Mouse (Mus musculus) forebrain, embryonic 14.5 days (tissue): ENCODE results near the gene Dach2. TPM values are rescaled to one million over a fixed set of nuclear protein-coding genes. Genes with fewer than 3 reads are reported as not detected.
A peak's percentile ranks its signal among the peaks of the same experiment; 100 is the strongest.
"Not testable (repeated sequence)": the region's sequence is repeated elsewhere in the genome, so short reads cannot be mapped to it uniquely, and the experiment has no call there.

Experiments used
- ATAC-seq: fragments of 200-750 bp; cut with Nextera tagmentation; 2 replicates; pipeline ENCODE4 v1.8.0; 2017; ENCODE audit warnings: mild to moderate bottlenecking, moderate library complexity
- DNase-seq: peaks from one replicate; pipeline ENCODE4 v3.0.0-alpha.2; 2015; ENCODE audit warnings: low spot score
- H3K27ac ChIP-seq: fragments of 300-500 bp; sonication (generic); 2 replicates; pipeline ENCODE4 v1.5.1; 2014; ENCODE audit warnings: low read depth, mild to moderate bottlenecking, control low read depth, low read length, moderate library complexity
- H3K27me3 ChIP-seq: fragments of 300-500 bp; sonication (generic); replicated peaks from 2 replicates; pipeline ENCODE4 v1.6.1; 2014; ENCODE audit warnings: low read length, control low read depth, mixed read lengths; ENCODE audit not compliant: control insufficient read depth, insufficient read depth
- H3K36me3 ChIP-seq: fragments of 300-500 bp; sonication (generic); 2 replicates; pipeline ENCODE4 v1.6.1; 2014; ENCODE audit warnings: low read length, control low read depth; ENCODE audit not compliant: control insufficient read depth, insufficient read depth
- H3K4me1 ChIP-seq: fragments of 300-500 bp; sonication (generic); 2 replicates; pipeline ENCODE4 v1.6.1; 2014; ENCODE audit warnings: antibody characterized with exemption, low read length, control low read depth; ENCODE audit not compliant: control insufficient read depth, insufficient read depth
- H3K4me2 ChIP-seq: fragments of 300-500 bp; sonication (generic); 2 replicates; pipeline ENCODE4 v1.6.1; 2014; ENCODE audit warnings: mild to moderate bottlenecking, control low read depth, low read length
- H3K4me3 ChIP-seq: fragments of 300-500 bp; sonication (generic); 2 replicates; pipeline ENCODE4 v1.5.1; 2014; ENCODE audit warnings: low read depth, low read length, control low read depth
- H3K9ac ChIP-seq: fragments of 300-500 bp; sonication (generic); 2 replicates; pipeline ENCODE4 v1.6.1; 2014; ENCODE audit warnings: mild to moderate bottlenecking, low read length, control low read depth, moderate library complexity
- H3K9me3 ChIP-seq: fragments of 300-500 bp; sonication (generic); replicated peaks from 2 replicates; pipeline ENCODE4 v1.6.1; 2016; ENCODE audit warnings: low read length, control low read depth, mixed read lengths; ENCODE audit not compliant: control insufficient read depth
- WGBS: fragments of 180-500 bp; shearing (Covaris S2); extraction: QIAGEN DNeasy Blood & Tissue Kit; methylation state at CpG from one replicate; pipeline ENCODE4 v1.1.7; 2014; 5-methylcytosine and 5-hydroxymethylcytosine counted together
- polyA plus RNA-seq: library from polyadenylated mRNA; unstranded; fragments of >200 nt; fragmentation: Nextera tagmentation; extraction: Ambion mirVana; gene quantifications from 2 replicates; pipeline ENCODE4 v1.2.1, GENCODE M21; 2014

Dach2 gene
- 4.2 and 5.5 TPM in 2 replicates for polyA plus RNA-seq

GRCm38 (mm10) chrX:113297404-113297803, at the start of gene Dach2:
Gene Dach2, plus strand, starts transcription at chrX:113297510.
- no peaks in the 10 kb centered on the region for H3K36me3 ChIP-seq
- WGBS: 44% methylated on average over 21 of the region's 21 CpGs
- no peak within 1 kb of the TSS for H3K27ac ChIP-seq
- H3K4me3 ChIP-seq: peak within 1 kb of the TSS; percentile 36
- H3K4me1 ChIP-seq: no peaks in the 10 kb centered on the region
- peak within 1 kb of the TSS; percentile 54 for H3K4me2 ChIP-seq
- H3K9ac ChIP-seq: peak within 1 kb of the TSS; percentile 40
- H3K9me3 ChIP-seq: no peaks in the 10 kb centered on the region
- DNase-seq (peak; percentile 50), ATAC-seq (peak; percentile 40; the same call in 1 of the 2 replicates)
- no peaks in the 10 kb centered on the region for H3K27me3 ChIP-seq

- not testable (repeated sequence) for H3K4me1 ChIP-seq, H3K4me2 ChIP-seq, ATAC-seq, H3K27me3 ChIP-seq, H3K9me3 ChIP-seq, H3K9ac ChIP-seq, H3K36me3 ChIP-seq, H3K27ac ChIP-seq, H3K4me3 ChIP-seq
- DNase-seq: peak; percentile 9
- 78% methylated on average over 2 of the region's 3 CpGs for WGBS
Observed at GRCm38 (mm10) chrX:113252427-113252826, 44.9 kb upstream of the Dach2 start.

- no peaks in the 10 kb centered on the region for H3K4me1 ChIP-seq
- H3K4me3 ChIP-seq: peak overlapping the region; percentile 36
- WGBS: 18% methylated on average over 18 of the region's 18 CpGs
- no peaks in the 10 kb centered on the region for H3K9me3 ChIP-seq
- peak; percentile 99 for ATAC-seq
- no peak overlapping the region for H3K27ac ChIP-seq
- H3K4me2 ChIP-seq: peak overlapping the region; percentile 54
- peak; percentile 73 for DNase-seq
- no peaks in the 10 kb centered on the region for H3K36me3 ChIP-seq
- peak overlapping the region; percentile 40 for H3K9ac ChIP-seq
- no peaks in the 10 kb centered on the region for H3K27me3 ChIP-seq
Observed at GRCm38 (mm10) chrX:113298031-113298430, 721 bp downstream of the Dach2 start.

GRCm38 (mm10) chrX:113298468-113298867, 1.2 kb downstream of the Dach2 start:
- DNase-seq (no peak), ATAC-seq (peak; percentile 24)
- H3K36me3 ChIP-seq: no peaks in the 10 kb centered on the region

DNA sequence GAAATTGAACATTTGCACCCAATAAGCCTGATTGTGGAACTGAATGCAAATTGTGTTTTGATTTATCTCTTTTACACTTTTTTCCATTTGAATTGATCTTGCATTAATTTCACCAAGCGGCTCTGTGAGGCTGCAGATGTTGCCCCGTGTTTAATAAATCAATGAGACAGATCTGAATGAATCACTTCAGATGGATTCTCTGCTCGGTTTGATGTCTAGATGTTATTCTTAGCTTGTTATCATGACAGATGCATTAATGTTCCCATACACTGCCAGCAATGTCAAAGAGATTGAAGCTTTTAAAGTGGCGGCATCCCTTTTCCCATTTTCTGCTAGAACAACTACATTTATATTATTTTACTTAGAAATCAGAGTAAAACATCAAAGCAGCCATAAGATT, 7.0 kb downstream of the Dach2 start:
- Histone ChIP-seq H3K4me3 (no peak overlapping the region), H3K36me3 (no peaks in the 10 kb centered on the region), H3K27ac (no peak overlapping the region), H3K4me2 (no peak overlapping the region), H3K9ac (no peak overlapping the region), H3K9me3 (no peaks in the 10 kb centered on the region), H3K27me3 (no peaks in the 10 kb centered on the region), H3K4me1 (no peaks in the 10 kb centered on the region)
- ATAC-seq (peak; percentile 50; the same call in 1 of the 2 replicates), DNase-seq (peak; percentile 45)
- WGBS: 52% methylated on average over 4 of the region's 4 CpGs

More at GRCm38 (mm10) chrX:113298468-113298867, 1.2 kb downstream of the Dach2 start:
- Histone ChIP-seq H3K9me3 (no peaks in the 10 kb centered on the region), H3K9ac (peak overlapping the region; percentile 40), H3K4me1 (no peaks in the 10 kb centered on the region), H3K4me3 (peak overlapping the region; percentile 36), H3K27me3 (no peaks in the 10 kb centered on the region), H3K27ac (no peak overlapping the region), H3K4me2 (peak overlapping the region; percentile 54)
- WGBS: 22% methylated on average over 19 of the region's 19 CpGs

GRCm38 (mm10) chrX:113338143-113338542, 40.8 kb downstream of the Dach2 start:
- DNase-seq (no peak), ATAC-seq (no peak)
- Histone ChIP-seq H3K27me3 (no peaks in the 10 kb centered on the region), H3K9me3 (no peaks in the 10 kb centered on the region), H3K4me3 (no peak overlapping the region), H3K4me2 (no peak overlapping the region), H3K9ac (no peak overlapping the region), H3K4me1 (no peaks in the 10 kb centered on the region), H3K36me3 (no peaks in the 10 kb centered on the region), H3K27ac (no peak overlapping the region)
- WGBS: 74% methylated on average over 3 of the region's 3 CpGs

- Histone ChIP-seq H3K36me3 (no peaks in the 10 kb centered on the region), H3K27ac (no peak overlapping the region), H3K4me2 (no peak overlapping the region), H3K27me3 (no peaks in the 10 kb centered on the region), H3K4me1 (no peaks in the 10 kb centered on the region), H3K9me3 (no peaks in the 10 kb centered on the region), H3K9ac (no peak overlapping the region), H3K4me3 (no peak overlapping the region)
- ATAC-seq (no peak), DNase-seq (no peak)
- 59% methylated on average over 3 of the region's 3 CpGs for WGBS
Observed at GRCm38 (mm10) chrX:113394417-113394816, 97.1 kb downstream of the Dach2 start.

GRCm38 (mm10) chrX:113408756-113409155, 111.4 kb downstream of the Dach2 start:
- 91% methylated on average over 1 of the region's 1 CpGs for WGBS
- Histone ChIP-seq H3K27ac (no peak overlapping the region), H3K4me1 (no peaks in the 10 kb centered on the region), H3K36me3 (no peaks in the 10 kb centered on the region), H3K9ac (no peak overlapping the region), H3K4me3 (no peak overlapping the region), H3K4me2 (no peak overlapping the region), H3K27me3 (no peaks in the 10 kb centered on the region), H3K9me3 (no peaks in the 10 kb centered on the region)
- DNase-seq (no peak), ATAC-seq (no peak)

- H3K4me1 ChIP-seq: no peaks in the 10 kb centered on the region
- H3K9ac ChIP-seq: no peak overlapping the region
- 17% methylated on average over 3 of the region's 3 CpGs for WGBS
- H3K4me2 ChIP-seq: no peak overlapping the region
- no peak overlapping the region for H3K27ac ChIP-seq
- no peaks in the 10 kb centered on the region for H3K9me3 ChIP-seq
- H3K27me3 ChIP-seq: no peaks in the 10 kb centered on the region
- no peak overlapping the region for H3K4me3 ChIP-seq
- DNase-seq (no peak), ATAC-seq (no peak)
- no peaks in the 10 kb centered on the region for H3K36me3 ChIP-seq
Observed at GRCm38 (mm10) chrX:113421517-113422187, 124.3 kb downstream of the Dach2 start.
